Mouse (Mus musculus): ENCODE measurements around the gene 2310002L09Rik. TPM values are rescaled to one million over a fixed set of nuclear protein-coding genes. Genes with fewer than 3 reads are reported as not detected.
"Not testable (repeated sequence)": the region's sequence is repeated elsewhere in the genome, so short reads cannot be mapped to it uniquely, and the experiment has no call there.

2310002L09Rik gene
- not detected for polyA plus RNA-seq (2012; fragmentation: generic; extraction: Trizol)
- long read RNA-seq, experiment 1: 0 reads
- long read RNA-seq, experiment 2: 0 reads

- Histone ChIP-seq H3K79me2 (ENCODE audit: control insufficient read depth, insufficient read depth) (no peaks in the 10 kb centered on the region), H3K27me3 (ENCODE audit: control insufficient read depth, insufficient read depth, insufficient read length) (no peaks in the 10 kb centered on the region), H3K4me3 (ENCODE audit: insufficient read depth, poor library complexity, severe bottlenecking) (no peak within 1 kb of the TSS), H3K36me3 (ENCODE audit: control insufficient read depth, insufficient read depth) (no peaks in the 10 kb centered on the region), H3ac (ENCODE audit: control insufficient read depth, insufficient read length, low read depth) (no peak within 1 kb of the TSS), H3K79me3 (ENCODE audit: low read depth) (no peaks in the 10 kb centered on the region)
- TF ChIP-seq CTCF (IDR thresholded peaks at IDR 0.05; ENCODE audit: control insufficient read depth, insufficient read depth, insufficient read length) (no peak), FOSL1 (IDR thresholded peaks at IDR 0.05; ENCODE audit: insufficient read depth, low read length, poor library complexity, severe bottlenecking) (no peak), MYOG (IDR thresholded peaks at IDR 0.05; ENCODE audit: control insufficient read depth, extremely low read depth, insufficient read length) (no peak), MAX (IDR thresholded peaks at IDR 0.05) (no peak), CEBPB (IDR thresholded peaks at IDR 0.05; ENCODE audit: low read depth) (no peak), USF1 (IDR thresholded peaks at IDR 0.05; ENCODE audit: low read depth) (no peak), MYOD1 (IDR thresholded peaks at IDR 0.05; ENCODE audit: control insufficient read depth, insufficient read length, low read depth) (no peak)
Observed at GRCm38 (mm10) chr4:73950375-73950896, at the start of gene 2310002L09Rik. Gene 2310002L09Rik, minus strand, starts transcription at chr4:73950846.

GRCm38 (mm10) chr4:73980454-73980853 is 29.8 kb upstream of the 2310002L09Rik start:
- no peak overlapping the region for H3ac ChIP-seq (ENCODE audit: control insufficient read depth, insufficient read length, low read depth)
- no peaks in the 10 kb centered on the region for H3K79me3 ChIP-seq (ENCODE audit: low read depth)
- TF ChIP-seq CTCF (IDR thresholded peaks at IDR 0.05; ENCODE audit: control insufficient read depth, insufficient read depth, insufficient read length) (no peak), USF1 (IDR thresholded peaks at IDR 0.05; ENCODE audit: low read depth) (no peak), CEBPB (IDR thresholded peaks at IDR 0.05; ENCODE audit: low read depth) (no peak), FOSL1 (IDR thresholded peaks at IDR 0.05; ENCODE audit: insufficient read depth, low read length, poor library complexity, severe bottlenecking) (no peak), MYOG (IDR thresholded peaks at IDR 0.05; ENCODE audit: control insufficient read depth, extremely low read depth, insufficient read length) (no peak), MAX (IDR thresholded peaks at IDR 0.05) (no peak), MYOD1 (IDR thresholded peaks at IDR 0.05; ENCODE audit: control insufficient read depth, insufficient read length, low read depth) (no peak)
- H3K36me3 ChIP-seq (ENCODE audit: control insufficient read depth, insufficient read depth): no peaks in the 10 kb centered on the region
- H3K27me3 ChIP-seq (ENCODE audit: control insufficient read depth, insufficient read depth, insufficient read length): no peaks in the 10 kb centered on the region
- H3K4me3 ChIP-seq (ENCODE audit: insufficient read depth, poor library complexity, severe bottlenecking): no peak overlapping the region
- H3K79me2 ChIP-seq (ENCODE audit: control insufficient read depth, insufficient read depth): no peaks in the 10 kb centered on the region

- H3K27me3 ChIP-seq (ENCODE audit: control insufficient read depth, insufficient read depth, insufficient read length); H3ac ChIP-seq (ENCODE audit: control insufficient read depth, insufficient read length, low read depth); H3K79me2 ChIP-seq (ENCODE audit: control insufficient read depth, insufficient read depth); H3K79me3 ChIP-seq (ENCODE audit: low read depth); H3K36me3 ChIP-seq (ENCODE audit: control insufficient read depth, insufficient read depth); H3K4me3 ChIP-seq (ENCODE audit: insufficient read depth, poor library complexity, severe bottlenecking): not testable (repeated sequence)
Observed at GRCm38 (mm10) chr4:73920660-73921059, 30.0 kb downstream of the 2310002L09Rik start, which contains the start of gene Gm11756. Gene Gm11756, minus strand, starts transcription at chr4:73920760.

- not testable (repeated sequence) for H3K79me2 ChIP-seq (ENCODE audit: control insufficient read depth, insufficient read depth); H3ac ChIP-seq (ENCODE audit: control insufficient read depth, insufficient read length, low read depth); H3K79me3 ChIP-seq (ENCODE audit: low read depth); H3K4me3 ChIP-seq (ENCODE audit: insufficient read depth, poor library complexity, severe bottlenecking); H3K36me3 ChIP-seq (ENCODE audit: control insufficient read depth, insufficient read depth); H3K27me3 ChIP-seq (ENCODE audit: control insufficient read depth, insufficient read depth, insufficient read length)
Observed at GRCm38 (mm10) chr4:73905853-73906252, 44.8 kb downstream of the 2310002L09Rik start, which contains the start of gene Gm13871. Gene Gm13871, minus strand, starts transcription at chr4:73905953.

GRCm38 (mm10) chr4:73891012-73891411 is 59.6 kb downstream of the 2310002L09Rik start, which contains the start of gene Gm11757:
Gene Gm11757, minus strand, starts transcription at chr4:73891112.
- H3K27me3 ChIP-seq (ENCODE audit: control insufficient read depth, insufficient read depth, insufficient read length); H3K36me3 ChIP-seq (ENCODE audit: control insufficient read depth, insufficient read depth); H3K4me3 ChIP-seq (ENCODE audit: insufficient read depth, poor library complexity, severe bottlenecking); H3K79me2 ChIP-seq (ENCODE audit: control insufficient read depth, insufficient read depth); H3K79me3 ChIP-seq (ENCODE audit: low read depth); H3ac ChIP-seq (ENCODE audit: control insufficient read depth, insufficient read length, low read depth): not testable (repeated sequence)

Other genes starting within 250 kb of the 2310002L09Rik start
- gene Rasef, start 159.9 kb downstream of the 2310002L09Rik start, polyA plus RNA-seq (2012; fragmentation: generic; extraction: Trizol): not detected
- gene Gm11758, start 74.6 kb downstream of the 2310002L09Rik start, polyA plus RNA-seq (2012; fragmentation: generic; extraction: Trizol): not detected
- gene Gm11757, start 59.7 kb downstream of the 2310002L09Rik start, polyA plus RNA-seq (2012; fragmentation: generic; extraction: Trizol): not detected
- not detected for gene Gm13871, start 44.9 kb downstream of the 2310002L09Rik start, polyA plus RNA-seq (2012; fragmentation: generic; extraction: Trizol)
- gene Gm11756, start 30.1 kb downstream of the 2310002L09Rik start, polyA plus RNA-seq (2012; fragmentation: generic; extraction: Trizol): 0.08 TPM
- not detected for gene Frmd3, start 62.6 kb upstream of the 2310002L09Rik start, polyA plus RNA-seq (2012; fragmentation: generic; extraction: Trizol)

All from C2C12 (cell line).